Mouse (Mus musculus): Measurements from ENCODE around the gene Med17.
"Not testable (repeated sequence)": the region's sequence is repeated elsewhere in the genome, so short reads cannot be mapped to it uniquely, and the experiment has no call there.

Gene Med17

DNA sequence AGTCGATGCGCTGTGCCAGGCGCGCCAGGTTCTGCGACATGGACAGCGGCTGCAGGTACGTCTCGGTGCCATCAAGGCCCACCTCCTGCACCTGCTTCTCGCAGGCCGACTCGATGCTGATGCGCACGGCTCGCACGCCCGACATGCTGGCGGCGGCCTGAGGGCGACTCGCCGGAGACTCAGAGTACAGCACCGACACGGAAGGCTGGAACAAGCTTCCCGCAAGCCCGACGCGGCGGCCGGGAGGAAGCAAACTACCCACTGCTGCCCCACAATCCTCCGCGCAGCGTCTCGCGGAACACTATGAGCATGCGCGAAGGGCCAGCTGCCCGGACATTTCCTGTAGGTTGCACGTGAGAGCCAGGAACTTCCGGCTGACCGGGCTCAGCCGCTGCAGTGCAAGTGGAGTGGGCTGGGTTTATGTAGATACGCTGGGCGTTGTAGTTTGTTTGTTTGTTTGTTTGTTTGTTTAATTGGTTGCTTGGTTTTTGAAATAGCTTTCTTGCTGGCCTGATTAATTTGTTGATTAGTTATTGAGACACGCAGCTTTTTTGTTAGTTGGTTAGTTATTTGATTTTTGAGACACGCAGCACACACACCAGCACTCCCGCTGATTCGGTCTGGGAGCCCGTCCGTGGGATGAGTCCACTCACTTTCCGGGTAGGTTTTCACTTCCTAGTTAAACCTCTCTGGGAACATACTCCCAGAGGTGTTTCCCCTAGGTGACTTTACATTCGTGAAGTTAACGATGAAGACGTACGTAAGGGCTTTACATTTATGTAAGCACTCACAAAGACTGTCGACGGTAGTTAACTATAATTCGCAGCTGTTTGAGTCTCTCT, at the start of gene Med17:
TSS of gene Med17 (minus strand) at position 283 of the 842 bp plus-strand sequence.
- in situ Hi-C loops (cut with MseI, MboI), result loop anchor here in 1 of 2 experiments (10.0 kb wide), 1 partner anchor 245 kb away; no protein-coding TSS in a partner anchor

DNA sequence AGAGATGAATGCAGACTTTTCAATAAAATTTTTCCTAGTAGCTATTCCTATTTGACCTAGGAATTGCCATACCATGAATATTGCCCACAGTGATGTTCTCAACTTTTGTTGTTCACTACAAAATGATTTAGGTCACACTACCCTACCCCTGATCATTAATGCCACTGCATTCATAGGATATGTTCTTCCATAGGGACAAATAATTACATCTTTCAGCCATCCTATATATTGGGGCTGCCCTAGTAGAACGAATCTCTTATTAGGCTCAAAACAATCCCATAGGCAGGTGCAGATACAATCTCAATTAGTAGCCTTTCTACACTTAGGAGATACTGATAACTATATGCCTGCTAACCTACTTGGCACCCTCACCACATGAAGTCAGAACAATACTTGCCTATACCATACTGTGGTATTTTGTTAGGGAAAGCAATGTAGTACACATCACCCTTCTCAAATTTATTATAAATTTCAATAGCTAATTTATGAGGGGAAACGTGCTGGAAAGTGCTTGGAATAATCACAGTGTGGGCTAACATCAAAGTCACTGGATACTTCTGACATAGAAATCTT, 38.5 kb upstream of the Med17 start:
- in situ Hi-C loops (cut with MseI, MboI), result no loop called here

DNA sequence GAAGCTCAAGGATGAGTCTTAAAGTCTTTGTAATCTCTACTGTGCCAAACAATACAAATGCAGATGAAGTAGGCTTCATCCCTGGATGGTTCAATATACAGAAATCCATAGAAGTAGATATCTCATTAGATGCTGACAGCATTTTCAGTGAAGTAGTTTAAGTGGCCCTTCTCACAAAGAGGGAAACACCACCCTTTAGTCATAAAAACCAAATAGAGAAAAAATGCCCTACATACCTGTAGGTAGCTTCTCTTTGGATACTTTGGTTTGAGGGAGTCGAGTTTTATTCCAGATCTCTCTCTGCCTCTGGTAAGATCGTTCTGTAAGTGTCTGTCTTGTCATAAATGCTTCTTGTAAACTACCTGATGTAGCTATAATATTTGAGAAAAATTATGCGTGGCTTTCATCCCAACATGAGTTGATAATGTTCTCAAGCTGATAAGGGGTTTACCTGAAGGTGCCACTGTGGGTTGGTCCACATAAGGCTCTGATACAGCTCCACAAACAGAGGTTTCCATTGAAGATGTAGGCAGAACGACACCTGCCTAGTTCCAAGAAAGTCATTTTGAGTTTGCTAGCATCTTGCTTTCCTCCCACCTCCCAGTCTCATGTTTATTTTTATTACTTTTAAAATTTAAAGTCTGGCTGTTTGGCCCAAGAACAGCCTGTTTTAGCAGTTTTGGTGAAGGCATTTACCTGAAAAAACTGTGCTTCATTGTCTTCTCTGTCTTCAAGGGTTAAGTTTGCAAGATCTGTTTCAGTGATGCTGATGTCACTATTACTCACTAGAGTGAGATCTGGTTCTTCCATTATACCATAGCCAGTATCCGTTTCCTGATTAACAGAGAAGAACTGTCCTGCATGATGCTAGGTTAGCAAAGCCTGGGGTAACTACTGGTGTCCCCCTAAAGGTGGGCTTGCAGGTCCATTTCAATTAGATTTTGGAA, 37.8 kb upstream of the Med17 start:
- in situ Hi-C loops (cut with MseI, MboI), result no loop called here

DNA sequence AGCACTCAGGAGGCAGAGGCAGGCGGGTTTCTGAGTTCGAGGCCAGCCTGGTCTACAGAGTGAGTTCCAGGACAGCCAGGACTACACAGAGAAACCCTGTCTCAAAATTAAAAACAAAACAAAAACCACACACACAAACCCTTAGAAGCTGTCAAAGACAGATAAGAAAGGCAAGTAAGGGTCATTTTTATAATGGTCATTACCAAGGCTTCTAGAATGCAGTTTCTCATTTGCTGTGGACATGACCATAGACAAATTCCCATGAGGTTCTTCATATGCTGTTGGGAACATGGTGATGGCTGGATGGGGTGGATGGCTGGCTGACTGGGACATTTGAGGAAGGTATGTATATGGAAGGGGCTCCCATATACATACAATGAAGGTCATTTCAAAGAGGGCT, 36.6 kb upstream of the Med17 start:
- in situ Hi-C loops (cut with MseI, MboI), result not testable (repeated sequence)

DNA sequence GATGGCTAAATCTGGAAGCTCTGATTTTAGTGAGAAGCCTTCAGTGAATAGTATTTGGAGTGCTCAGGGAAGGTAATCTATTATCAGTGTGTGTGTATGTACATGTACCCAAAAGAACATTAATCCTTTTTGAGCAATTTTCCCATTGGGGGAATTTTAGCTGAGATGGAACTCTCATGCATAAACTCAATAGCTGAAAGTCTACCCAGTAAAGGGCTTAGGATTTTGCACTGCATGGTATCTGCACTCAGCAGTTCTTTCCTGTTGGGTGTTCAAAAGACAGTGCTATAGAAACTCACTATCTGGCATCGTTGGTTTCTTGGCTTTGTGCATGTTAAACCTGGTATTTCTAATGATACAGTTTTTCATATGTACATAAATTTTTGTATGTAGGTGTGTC, 34.9 kb upstream of the Med17 start:
- in situ Hi-C loops (cut with MseI, MboI), result no loop called here

DNA sequence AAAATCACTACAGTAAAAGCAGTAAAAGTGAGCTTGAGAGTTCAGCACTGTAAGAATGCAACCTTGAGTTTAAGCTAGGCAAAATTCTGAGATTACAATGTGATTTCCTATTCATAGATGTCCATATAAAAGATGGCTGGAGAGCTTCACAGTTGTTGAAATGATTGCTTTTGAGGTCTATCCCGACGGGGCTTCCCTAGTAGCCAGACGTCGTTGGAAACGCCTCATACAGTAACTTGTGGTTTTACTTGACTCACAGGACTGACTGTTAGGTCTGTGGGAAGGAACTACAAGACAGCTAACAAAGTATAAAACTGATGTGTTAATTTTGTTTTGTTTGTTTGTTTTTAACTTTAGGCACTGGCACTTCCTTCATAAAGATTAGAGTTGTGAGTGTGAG, 33.9 kb upstream of the Med17 start:
- in situ Hi-C loops (cut with MseI, MboI), result no loop called here

DNA sequence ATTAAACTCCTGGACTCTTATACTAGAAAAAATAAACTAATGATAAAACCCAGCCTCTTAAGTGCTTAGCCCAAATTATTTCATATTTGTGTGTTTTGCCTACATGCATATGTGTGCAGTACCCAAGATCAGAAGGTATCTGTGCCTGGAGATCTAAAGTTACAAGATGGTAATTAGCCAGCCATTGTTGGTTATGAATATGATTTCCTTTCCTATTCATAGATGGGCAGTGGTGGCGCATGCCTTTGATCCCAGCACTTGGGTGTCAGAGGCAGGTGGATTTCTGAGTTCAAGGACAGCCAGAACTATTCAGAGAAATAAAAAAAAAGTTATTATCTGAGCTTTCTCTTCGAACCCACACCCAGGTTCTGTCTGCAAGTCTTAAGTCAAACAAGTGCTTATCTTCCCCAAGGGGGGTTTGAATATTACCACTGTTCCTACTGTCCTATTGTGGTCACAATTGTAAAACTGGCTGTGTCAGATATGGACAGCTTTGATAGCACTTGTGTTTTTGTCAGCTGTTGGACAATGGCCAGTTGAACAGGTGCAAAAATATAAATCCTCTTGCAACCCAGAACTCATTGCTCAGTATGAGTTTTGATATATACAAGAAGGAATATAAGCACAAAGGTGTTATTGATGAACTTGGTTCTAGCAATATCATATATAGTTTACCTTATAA, 32.5 kb upstream of the Med17 start:
- in situ Hi-C loops (cut with MseI, MboI), result no loop called here

DNA sequence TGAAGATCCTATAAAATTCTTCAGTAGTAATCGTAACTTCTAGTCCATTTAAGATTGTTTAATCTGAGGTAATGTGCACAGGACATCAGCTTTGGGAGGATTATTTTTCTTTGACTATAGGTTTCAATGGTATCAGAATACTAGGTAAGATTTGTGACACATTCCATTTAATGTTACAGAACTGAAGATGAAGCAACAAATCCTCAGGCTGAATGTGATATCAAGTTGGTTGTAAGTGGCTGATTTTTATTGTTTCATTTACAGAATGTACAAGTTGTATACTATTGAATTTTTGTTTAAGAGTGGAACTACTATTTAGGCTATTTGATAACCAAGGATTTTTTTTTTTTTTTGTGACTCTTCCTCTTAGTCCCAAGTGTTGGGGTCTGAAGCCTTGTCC, 30.4 kb upstream of the Med17 start:
- in situ Hi-C loops (cut with MseI, MboI), result no loop called here

DNA sequence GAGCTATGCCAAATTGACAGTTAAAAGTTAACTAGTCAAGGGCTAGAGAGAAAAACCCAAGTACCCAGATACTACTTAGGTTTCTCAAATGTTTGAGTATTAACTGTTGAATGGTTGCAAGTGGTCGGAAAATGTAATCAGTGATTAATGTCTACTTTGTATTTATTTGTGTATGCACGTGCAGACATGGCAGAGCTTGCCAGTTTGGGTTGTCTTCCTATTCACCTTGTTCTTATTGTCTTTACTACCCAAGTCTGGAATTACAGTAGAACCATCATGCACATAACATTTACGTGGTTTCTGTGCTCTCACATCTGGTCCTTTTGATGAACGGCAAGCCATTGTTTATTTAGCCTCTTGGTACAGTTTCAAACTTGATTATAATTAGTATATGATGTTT, 29.7 kb upstream of the Med17 start:
- in situ Hi-C loops (cut with MseI, MboI), result no loop called here

DNA sequence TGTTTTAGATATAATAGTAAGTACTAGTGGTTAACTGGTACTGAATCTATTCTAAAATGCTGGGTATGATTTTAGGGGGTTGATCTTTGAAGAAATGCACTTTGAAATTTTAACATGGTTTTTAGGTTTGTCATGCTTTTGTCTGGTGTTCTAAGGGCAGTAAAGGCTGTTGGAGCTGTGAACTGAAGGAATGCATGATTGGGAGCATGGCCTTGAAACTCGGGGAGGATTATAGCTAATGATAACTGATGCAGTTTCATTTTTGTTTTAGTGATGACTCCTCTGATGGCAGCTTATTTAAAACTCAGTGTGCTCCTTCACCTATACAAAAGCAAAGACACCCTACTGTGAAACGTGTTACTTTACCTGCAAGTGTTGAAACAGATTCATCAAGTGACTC, 28.5 kb upstream of the Med17 start:
- in situ Hi-C loops (cut with MseI, MboI), result no loop called here

DNA sequence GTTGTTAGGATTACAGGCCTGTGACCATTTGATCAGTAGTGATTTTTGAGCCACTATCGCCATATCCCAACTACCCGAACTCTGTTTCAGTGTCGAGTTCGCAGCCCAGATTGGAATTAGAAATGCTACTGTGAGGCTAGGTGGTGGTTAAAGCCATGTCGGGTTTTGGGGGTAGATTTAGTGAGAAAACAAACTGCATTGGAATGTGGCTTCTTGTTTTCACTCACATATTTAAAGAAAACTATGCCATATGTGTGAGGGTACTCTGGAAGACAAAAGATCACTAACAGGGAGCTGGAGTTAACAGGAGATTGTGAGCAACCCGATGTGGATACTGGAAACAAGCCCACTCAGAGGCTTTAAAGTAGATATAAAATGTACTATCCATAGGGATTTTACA, 27.5 kb upstream of the Med17 start:
- in situ Hi-C loops (cut with MseI, MboI), result no loop called here

DNA sequence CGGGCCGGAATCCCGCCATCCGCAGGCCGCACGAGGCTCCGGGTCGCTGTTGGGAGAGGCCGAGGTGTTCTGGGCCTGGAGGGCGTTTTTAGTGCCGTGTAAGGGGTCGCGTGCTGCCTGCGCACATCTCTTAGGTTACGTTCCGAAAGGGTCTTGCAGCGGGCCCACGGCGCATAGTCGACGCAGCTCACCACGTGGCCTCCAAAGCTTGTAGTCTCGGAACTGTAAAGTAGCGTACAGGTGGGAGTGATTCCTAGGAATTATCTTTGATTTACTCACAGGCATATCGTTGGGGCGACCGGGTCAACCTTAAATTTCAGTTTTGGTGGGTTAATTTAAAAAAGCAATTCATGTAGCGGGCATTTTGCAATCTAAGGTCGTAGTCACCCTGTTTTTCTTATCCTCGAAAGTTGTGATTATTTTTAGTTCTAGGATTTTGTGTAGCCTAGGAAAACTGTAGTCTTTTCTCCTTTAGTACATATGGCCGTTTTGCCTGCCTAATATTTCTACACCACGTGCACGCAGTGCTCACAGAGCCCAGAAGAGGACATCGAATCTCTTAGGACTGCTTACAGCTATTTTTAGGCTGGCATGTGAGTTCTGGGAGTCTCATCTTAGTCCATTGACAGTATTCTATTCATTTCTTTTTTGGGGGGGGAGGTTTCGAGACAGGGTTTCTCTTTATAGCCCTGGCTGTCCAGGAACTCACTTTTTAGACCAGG, 26.8 kb upstream of the Med17 start, which contains the start of gene 4931406C07Rik:
TSS of gene 4931406C07Rik (minus strand) at position 51 of the 722 bp plus-strand sequence.
- in situ Hi-C loops (cut with MseI, MboI), result no loop called here

DNA sequence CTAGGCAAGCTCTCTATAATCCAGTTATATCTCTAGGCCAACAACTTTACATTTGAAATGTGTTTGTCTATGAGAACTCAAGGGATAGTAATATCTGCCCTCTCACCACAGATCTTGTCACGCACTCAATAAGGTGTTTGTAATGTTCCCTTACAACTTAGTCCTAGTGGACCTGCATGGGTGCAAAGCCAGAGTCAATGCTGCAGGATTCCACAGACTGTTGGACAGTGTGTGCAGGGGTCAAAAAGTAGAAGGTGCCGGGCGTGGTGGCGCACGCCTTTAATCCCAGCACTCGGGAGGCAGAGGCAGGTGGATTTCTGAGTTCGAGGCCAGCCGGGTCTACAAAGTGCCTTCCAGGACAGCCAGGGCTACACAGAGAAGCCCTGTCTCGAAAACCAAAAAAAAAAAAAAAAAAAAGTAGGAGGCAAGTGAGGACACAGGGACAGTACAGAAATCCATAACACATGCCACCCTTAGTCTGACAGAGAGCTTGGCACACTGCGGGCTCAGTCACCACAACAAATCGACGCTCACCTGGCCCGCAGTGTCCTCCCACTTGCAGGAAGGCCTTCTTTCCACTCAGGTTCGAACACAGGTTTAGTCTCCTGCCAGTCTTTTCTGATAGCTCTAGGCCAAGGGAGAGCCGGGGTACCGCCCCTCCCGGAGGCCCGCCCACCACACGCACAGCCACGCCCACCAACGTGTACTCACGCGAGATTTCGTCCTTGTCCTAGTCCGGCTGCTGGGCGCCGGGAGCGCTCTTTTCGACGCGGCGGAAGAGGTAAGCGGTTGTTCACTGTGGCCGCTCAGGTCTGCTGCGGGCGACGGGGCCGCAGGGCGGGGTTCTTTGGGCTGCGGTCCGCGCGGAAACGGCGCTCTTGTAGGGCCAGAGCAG, 26.0 kb upstream of the Med17 start, which contains the start of gene Taf1d:
TSS of gene Taf1d (plus strand) at position 712 of the 895 bp plus-strand sequence.
- in situ Hi-C loops (cut with MseI, MboI), result no loop called here

DNA sequence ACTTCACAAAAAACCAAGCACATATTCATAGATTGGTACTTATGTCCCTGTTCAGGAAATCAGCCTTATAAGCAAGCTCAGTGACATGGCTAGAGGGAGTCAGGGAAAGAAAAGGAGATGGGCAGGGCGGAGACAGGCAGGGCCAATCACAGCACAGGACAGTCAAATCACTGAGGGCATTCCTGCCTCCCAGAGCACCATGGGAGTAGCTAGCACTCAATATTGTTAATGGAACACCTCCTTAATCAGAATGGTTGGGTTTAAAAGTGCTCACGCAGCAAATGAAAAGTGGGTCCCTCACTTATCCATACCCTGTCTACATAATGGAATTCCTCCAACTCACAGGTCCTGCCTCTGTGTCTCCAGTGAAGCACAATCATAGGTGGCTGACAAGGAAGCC, 23.1 kb upstream of the Med17 start:
- in situ Hi-C loops (cut with MseI, MboI), result no loop called here

DNA sequence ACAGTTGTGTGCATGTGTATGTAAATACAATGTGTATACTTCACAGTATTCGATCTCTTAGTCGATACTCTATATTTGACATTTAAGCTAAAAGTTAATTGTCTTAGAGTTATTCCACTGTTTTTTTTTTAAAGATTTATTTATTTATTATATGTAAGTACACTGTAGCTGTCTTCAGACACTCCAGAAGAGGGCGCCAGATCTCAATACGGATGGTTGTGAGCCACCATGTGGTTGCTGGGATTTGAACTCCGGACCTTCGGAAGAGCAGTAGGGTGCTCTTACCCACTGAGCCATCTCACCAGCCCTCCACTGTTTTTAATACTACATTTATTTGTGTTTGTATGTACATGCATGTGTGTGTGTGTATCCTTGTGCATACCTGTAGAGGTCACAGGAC, 22.3 kb upstream of the Med17 start:
- in situ Hi-C loops (cut with MseI, MboI), result not testable (repeated sequence)

DNA sequence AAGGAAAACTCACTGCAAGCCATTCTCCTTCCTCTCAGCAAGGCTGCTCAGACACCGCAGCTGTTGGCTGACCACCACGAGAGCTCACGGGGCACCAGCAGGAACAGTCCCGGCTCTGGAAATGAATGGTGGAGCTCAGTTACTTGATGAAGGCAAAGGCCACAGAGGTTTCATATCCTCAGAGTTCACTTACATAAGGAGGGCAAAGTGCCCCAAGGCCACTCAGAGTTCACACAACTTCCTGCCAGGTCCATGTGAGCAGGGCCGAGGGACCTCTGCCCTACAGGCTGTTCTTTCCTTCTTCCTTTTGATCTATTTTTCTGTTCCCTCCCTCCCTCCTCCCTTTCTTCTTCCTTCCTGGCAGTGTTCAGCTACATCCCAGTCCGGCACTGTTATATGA, 21.7 kb upstream of the Med17 start:
- in situ Hi-C loops (cut with MseI, MboI), result no loop called here

DNA sequence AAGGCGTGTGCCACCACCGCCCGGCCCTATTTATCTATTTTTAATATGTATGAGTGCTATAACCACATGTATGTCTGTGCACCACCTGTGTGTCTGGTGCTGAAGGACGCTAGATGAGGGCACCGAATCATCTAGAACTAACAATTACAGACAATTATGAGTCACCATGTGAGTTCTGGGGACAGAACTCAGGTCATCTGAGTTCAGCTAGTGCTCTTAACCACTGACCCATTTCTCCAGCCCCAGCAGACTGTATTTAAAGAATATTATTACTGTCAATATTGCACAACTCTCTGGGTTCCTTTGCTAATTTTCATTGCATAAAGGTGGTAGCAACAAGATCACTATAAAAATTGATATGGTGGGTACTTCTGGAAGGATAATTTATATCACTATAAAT, 20.3 kb upstream of the Med17 start:
- in situ Hi-C loops (cut with MseI, MboI), result no loop called here

DNA sequence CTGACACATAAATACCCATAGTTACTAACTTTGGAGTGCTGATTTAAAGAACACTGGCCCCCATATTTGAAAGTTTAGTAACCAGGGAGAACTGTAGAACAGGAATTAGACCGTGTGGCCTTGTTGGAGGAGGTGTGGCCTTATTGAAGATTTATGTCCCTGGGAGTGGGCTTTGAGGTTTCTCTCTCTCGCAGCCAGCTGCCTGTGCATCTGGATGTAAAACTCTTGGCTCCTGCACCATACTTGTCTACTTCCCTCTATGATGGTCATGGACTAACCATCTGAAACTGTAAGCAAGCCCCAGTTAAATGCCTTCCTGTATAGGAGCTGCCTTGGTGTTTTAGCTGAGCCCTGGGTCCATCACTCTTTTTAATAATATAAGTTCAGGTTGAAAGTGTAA, 18.7 kb upstream of the Med17 start:
- in situ Hi-C loops (cut with MseI, MboI), result no loop called here

DNA sequence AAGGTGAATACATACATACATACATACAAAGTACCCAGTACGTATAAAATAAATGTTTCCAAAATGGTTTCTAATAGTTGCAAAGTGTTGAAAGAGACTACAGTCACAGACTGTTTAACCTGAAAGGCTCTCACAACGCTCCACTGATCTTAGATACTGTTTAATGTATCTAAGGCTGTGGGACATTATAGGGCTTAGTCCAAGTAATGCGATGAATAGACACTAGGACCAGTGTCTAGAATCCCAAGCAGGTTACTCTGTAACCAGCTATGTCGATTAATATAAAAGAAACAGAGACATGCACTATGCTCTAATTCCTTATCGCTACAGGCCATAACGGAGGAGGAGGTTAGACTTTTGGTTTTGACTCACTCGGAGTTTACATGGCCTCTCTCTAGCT, 17.4 kb upstream of the Med17 start:
- in situ Hi-C loops (cut with MseI, MboI), result no loop called here

DNA sequence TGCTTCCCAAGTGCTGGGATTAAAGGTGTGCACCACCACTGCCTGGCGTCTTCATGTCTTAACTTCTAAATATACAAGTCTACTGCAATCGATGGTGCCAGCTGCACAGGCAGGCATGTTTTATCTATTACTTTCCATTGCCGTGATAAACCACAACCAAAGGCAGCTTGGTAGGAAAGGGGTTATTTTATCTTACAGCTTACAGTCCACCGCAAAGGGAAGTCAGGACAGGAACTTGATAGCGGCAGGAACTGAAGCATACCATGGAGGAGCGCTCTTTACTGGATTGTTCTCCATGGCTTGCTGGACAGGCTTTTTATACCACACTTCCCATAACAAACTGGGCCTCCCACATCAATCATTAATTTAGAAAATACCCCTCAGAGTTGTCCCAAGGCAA, 9.5 kb upstream of the Med17 start:
- in situ Hi-C loops (cut with MseI, MboI), result loop anchor here in 1 of 2 experiments (10.0 kb wide), 1 partner anchor 254 kb away; no protein-coding TSS in a partner anchor
